Mouse (Mus musculus) midbrain, embryonic 13.5 days (tissue): ENCODE results near the gene Atf2. TPM values are rescaled to one million over a fixed set of nuclear protein-coding genes. Genes with fewer than 3 reads are reported as not detected.

Source experiments
- polyA plus RNA-seq: library from polyadenylated mRNA; unstranded; fragments of >200 nt; fragmentation: Nextera tagmentation; extraction: Ambion mirVana; gene quantifications from 2 replicates; pipeline ENCODE4 v1.2.1, GENCODE M21; 2015

Gene Atf2
- polyA plus RNA-seq, 1 experiment from 2014 or later: 120 TPM

Other genes with a start within 250 kb of the Atf2 start
- 105 and 109 TPM in 2 replicates for gene Chn1, start 117.3 kb downstream of the Atf2 start, polyA plus RNA-seq
- 957 and 983 TPM in 2 replicates for gene Atp5g3, start 18.7 kb upstream of the Atf2 start, polyA plus RNA-seq